Mouse (Mus musculus): ENCODE measurements around the gene 4933402J07Rik.

DNA sequence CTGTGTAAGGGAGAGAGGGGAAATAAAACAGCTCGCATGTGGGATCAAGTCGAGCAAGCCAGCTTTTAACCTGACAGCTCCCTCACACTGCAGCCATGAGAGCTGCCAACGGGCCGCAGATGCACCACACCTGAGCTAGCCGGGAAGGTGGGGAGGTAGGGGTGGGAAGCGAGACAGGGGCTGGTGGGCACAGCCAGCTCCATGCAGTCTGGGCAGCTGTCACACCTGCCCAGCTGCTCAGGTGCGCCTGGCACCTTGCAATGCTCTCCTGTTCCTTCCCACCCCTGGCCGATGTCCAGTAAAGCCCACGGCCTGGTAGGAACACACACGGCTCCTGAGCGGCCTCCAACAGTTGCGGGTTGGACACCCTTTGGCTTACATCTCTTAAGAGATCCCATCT, 57.5 kb downstream of the 4933402J07Rik start:
- TF ChIP-seq POLR2A (IDR thresholded peaks at IDR 0.05; ENCODE audit: borderline replicate concordance, low read depth, low read length), result no peak
- TF ChIP-seq CTCF (IDR thresholded peaks at IDR 0.05; ENCODE audit: low read depth, low read length), result no peak
